Mouse (Mus musculus) heart, postnatal 0 days (tissue): Measurements from ENCODE around the gene Rasgef1b. TPM values are rescaled to one million over a fixed set of nuclear protein-coding genes. Genes with fewer than 3 reads are reported as not detected.

Source experiments
- ATAC-seq: fragments of 200-750 bp; cut with Nextera tagmentation; 2 replicates; pipeline ENCODE4 v1.8.0; 2017; ENCODE audit warnings: low read depth, moderate number of reproducible peaks, moderate library complexity; ENCODE audit not compliant: insufficient read depth
- DNase-seq: peaks from one replicate; pipeline ENCODE4 v3.0.0-alpha.2; 2016; ENCODE audit warnings: low spot score
- H3K27ac ChIP-seq: fragments of 300-500 bp; sonication (generic); 2 replicates; pipeline ENCODE4 v1.5.1; 2014; ENCODE audit warnings: low read depth, mild to moderate bottlenecking
- H3K27me3 ChIP-seq: fragments of 300-500 bp; sonication (generic); 2 replicates; pipeline ENCODE4 v1.6.1; 2014; ENCODE audit warnings: low read length, mixed read lengths; ENCODE audit not compliant: control insufficient read depth, insufficient read depth
- H3K36me3 ChIP-seq: fragments of 300-500 bp; sonication (generic); replicated peaks from 2 replicates; pipeline ENCODE4 v1.6.1; 2014; ENCODE audit warnings: low read length, mixed read lengths; ENCODE audit not compliant: control insufficient read depth, insufficient read depth
- H3K4me1 ChIP-seq: fragments of 300-500 bp; sonication (generic); 2 replicates; pipeline ENCODE4 v1.6.1; 2014; ENCODE audit warnings: antibody characterized with exemption; ENCODE audit not compliant: control insufficient read depth, insufficient read depth
- H3K4me2 ChIP-seq: fragments of 300-500 bp; sonication (generic); 2 replicates; pipeline ENCODE4 v1.6.1; 2014; ENCODE audit warnings: low read depth, mild to moderate bottlenecking, low read length, moderate library complexity
- H3K4me3 ChIP-seq: fragments of 300-500 bp; sonication (generic); 2 replicates; pipeline ENCODE4 v1.5.1; 2014; ENCODE audit warnings: low read depth, low read length
- H3K9ac ChIP-seq: fragments of 300-500 bp; sonication (generic); replicated peaks from 2 replicates; pipeline ENCODE4 v1.6.1; 2014; ENCODE audit warnings: low read depth, low read length, mixed read lengths
- H3K9me3 ChIP-seq: fragments of 300-500 bp; sonication (generic); replicated peaks from 2 replicates; pipeline ENCODE4 v1.6.1; 2016; ENCODE audit warnings: low read length; ENCODE audit not compliant: control insufficient read depth
- CTCF ChIP-seq: IDR thresholded peaks from 2 replicates; pipeline ENCODE4 v1.5.1; 2016; ENCODE audit warnings: antibody characterized with exemption, control low read depth, low read depth
- EP300 ChIP-seq: IDR thresholded peaks from 2 replicates; pipeline ENCODE4 v1.6.1; 2016; ENCODE audit warnings: antibody characterized with exemption, low read depth
- WGBS: fragments of 180-500 bp; shearing (Covaris S2); extraction: QIAGEN DNeasy Blood & Tissue Kit; methylation state at CpG from one replicate; pipeline ENCODE4 v1.1.7; 2014; 5-methylcytosine and 5-hydroxymethylcytosine counted together
- polyA plus RNA-seq: library from polyadenylated mRNA; unstranded; fragments of >200 nt; fragmentation: Nextera tagmentation; extraction: Ambion mirVana; gene quantifications from 2 replicates; pipeline ENCODE4 v1.2.1, GENCODE M21; 2015
- total RNA-seq: library from RNA; depleted of rRNA; stranded (reverse); fragments of >200 nt; gene quantifications from 2 replicates; pipeline ENCODE4 v1.2.3, GENCODE M21; 2014; ENCODE audit warnings: low replicate concordance

The Rasgef1b gene
- total and polyA plus RNA-seq, 2 experiments from 2014 or later: 19.0 to 29.8 TPM

GRCm38 (mm10) chr5:99587589-99587988 lies 141.3 kb downstream of the Rasgef1b start:
- Histone ChIP-seq H3K36me3 (no peaks in the 10 kb centered on the region), H3K9me3 (no peaks in the 10 kb centered on the region), H3K27me3 (no peaks in the 10 kb centered on the region), H3K27ac (no peak overlapping the region), H3K4me3 (no peak overlapping the region), H3K9ac (no peak overlapping the region), H3K4me2 (no peak overlapping the region), H3K4me1 (no peaks in the 10 kb centered on the region)
- ATAC-seq (no peak), DNase-seq (no peak)
- WGBS: 61% methylated on average over 4 of the region's 4 CpGs
- TF ChIP-seq EP300 (no peak), CTCF (no peak)

- H3K27me3 ChIP-seq: no peaks in the 10 kb centered on the region
- H3K9me3 ChIP-seq: no peaks in the 10 kb centered on the region
- no peak overlapping the region for H3K9ac ChIP-seq
- no peak overlapping the region for H3K4me3 ChIP-seq
- no peak overlapping the region for H3K4me2 ChIP-seq
- ATAC-seq (no peak), DNase-seq (no peak)
- TF ChIP-seq CTCF: no peak
- TF ChIP-seq EP300: no peak
- WGBS: 40% methylated on average over 6 of the region's 6 CpGs
- no peaks in the 10 kb centered on the region for H3K4me1 ChIP-seq
- no peak overlapping the region for H3K27ac ChIP-seq
- no peaks in the 10 kb centered on the region for H3K36me3 ChIP-seq
These were observed 142.6 kb downstream of the Rasgef1b start for GRCm38 (mm10) chr5:99586287-99586686.

GRCm38 (mm10) chr5:99585166-99585898 lies 143.5 kb downstream of the Rasgef1b start:
- no peaks in the 10 kb centered on the region for H3K4me1 ChIP-seq
- DNase-seq: no peak
- no peaks in the 10 kb centered on the region for H3K36me3 ChIP-seq
- H3K27me3 ChIP-seq: no peaks in the 10 kb centered on the region
- no peaks in the 10 kb centered on the region for H3K9me3 ChIP-seq
- no peak overlapping the region for H3K4me3 ChIP-seq
- 67% methylated on average over 5 of the region's 5 CpGs for WGBS
- no peak overlapping the region for H3K9ac ChIP-seq
- no peak overlapping the region for H3K4me2 ChIP-seq
- TF ChIP-seq EP300 (no peak), CTCF (no peak)
- H3K27ac ChIP-seq: no peak overlapping the region
- no peak for ATAC-seq

GRCm38 (mm10) chr5:99584266-99584665 lies 144.6 kb downstream of the Rasgef1b start:
- Histone ChIP-seq H3K4me3 (no peak overlapping the region), H3K9ac (no peak overlapping the region), H3K4me1 (no peaks in the 10 kb centered on the region), H3K27ac (no peak overlapping the region), H3K36me3 (no peaks in the 10 kb centered on the region), H3K27me3 (no peaks in the 10 kb centered on the region), H3K4me2 (no peak overlapping the region), H3K9me3 (no peaks in the 10 kb centered on the region)
- WGBS: 71% methylated on average over 9 of the region's 9 CpGs
- peak; percentile 16 for DNase-seq
- ATAC-seq: no peak
- TF ChIP-seq EP300: no peak
- TF ChIP-seq CTCF: no peak

- Histone ChIP-seq H3K9me3 (no peaks in the 10 kb centered on the region), H3K36me3 (no peaks in the 10 kb centered on the region), H3K4me1 (no peaks in the 10 kb centered on the region), H3K4me3 (no peak overlapping the region), H3K27me3 (no peaks in the 10 kb centered on the region), H3K27ac (no peak overlapping the region), H3K9ac (no peak overlapping the region), H3K4me2 (no peak overlapping the region)
- 12% methylated on average over 5 of the region's 5 CpGs for WGBS
- DNase-seq (no peak), ATAC-seq (no peak)
- TF ChIP-seq EP300: no peak
- TF ChIP-seq CTCF: no peak
These were observed 146.8 kb downstream of the Rasgef1b start for GRCm38 (mm10) chr5:99582055-99582454.

GRCm38 (mm10) chr5:99578692-99579091 lies 150.2 kb downstream of the Rasgef1b start:
- peak; percentile 83 for TF ChIP-seq CTCF
- TF ChIP-seq EP300: no peak
- H3K27me3 ChIP-seq: no peaks in the 10 kb centered on the region
- DNase-seq (peak; percentile 53), ATAC-seq (peak; percentile 58; the same call in 1 of the 2 replicates)
- H3K9ac ChIP-seq: no peak overlapping the region
- H3K27ac ChIP-seq: no peak overlapping the region
- no peak overlapping the region for H3K4me2 ChIP-seq
- 14% methylated on average over 4 of the region's 4 CpGs for WGBS
- H3K36me3 ChIP-seq: no peaks in the 10 kb centered on the region
- H3K4me1 ChIP-seq: 0 out of 2 replicates have a peak, but pooled peaks cover 3% of the 10 kb centered on the region
- H3K9me3 ChIP-seq: no peaks in the 10 kb centered on the region
- no peak overlapping the region for H3K4me3 ChIP-seq
